Mouse (Mus musculus) lung, postnatal 0 days (tissue): ENCODE results near the gene Gm20388.

Experiments
- CTCF ChIP-seq: IDR thresholded peaks from 2 replicates; pipeline ENCODE4 v1.5.1; 2016; ENCODE audit warnings: antibody characterized with exemption, mild to moderate bottlenecking
- EP300 ChIP-seq: IDR thresholded peaks from 2 replicates; pipeline ENCODE4 v1.6.1; 2016; ENCODE audit warnings: antibody characterized with exemption, mild to moderate bottlenecking, control low read depth

DNA sequence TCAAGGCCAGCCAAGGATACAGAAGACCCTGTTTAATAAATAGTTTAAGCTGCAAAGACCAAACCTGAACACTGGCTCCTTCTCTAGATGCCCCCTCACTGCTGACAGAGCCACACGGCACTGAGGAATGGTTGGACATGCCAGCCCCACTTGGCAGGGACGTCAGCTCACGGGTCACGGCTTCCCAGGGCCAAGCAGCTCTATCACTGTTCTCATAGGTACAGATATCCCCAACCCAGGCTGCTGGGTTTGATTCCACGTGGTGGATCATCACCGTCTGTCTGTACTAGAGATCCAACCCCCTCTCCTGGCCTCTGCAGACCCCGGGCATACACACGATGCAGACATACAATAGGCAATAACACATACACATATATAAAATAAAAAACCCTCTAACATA lies 3380.0 kb downstream of the Gm20388 start:
- TF ChIP-seq CTCF = no peak
- no peak for TF ChIP-seq EP300
